Mouse (Mus musculus) cortical plate, adult 2 months (tissue): Measurements from ENCODE around the gene Tmem37.

Source experiments
- CTCF ChIP-seq: fragments of 200-500 bp; IDR thresholded peaks from 2 replicates; pipeline ENCODE4 v1.5.1; 2011; ENCODE audit warnings: mild to moderate bottlenecking, control low read depth, low read length; ENCODE audit not compliant: insufficient read depth; ENCODE audit errors: extremely low read depth
- POLR2A ChIP-seq: fragments of 200-500 bp; IDR thresholded peaks from 2 replicates; pipeline ENCODE4 v1.6.1; 2011; ENCODE audit warnings: mild to moderate bottlenecking, low read length, control low read depth; ENCODE audit not compliant: insufficient read depth; ENCODE audit errors: extremely low read depth

GRCm38 (mm10) chr1:120027693-120028092, 46.2 kb downstream of the Tmem37 start:
- TF ChIP-seq CTCF (no peak), POLR2A (no peak)
